Mouse (Mus musculus): ENCODE data around the gene Fam234b.

DNA sequence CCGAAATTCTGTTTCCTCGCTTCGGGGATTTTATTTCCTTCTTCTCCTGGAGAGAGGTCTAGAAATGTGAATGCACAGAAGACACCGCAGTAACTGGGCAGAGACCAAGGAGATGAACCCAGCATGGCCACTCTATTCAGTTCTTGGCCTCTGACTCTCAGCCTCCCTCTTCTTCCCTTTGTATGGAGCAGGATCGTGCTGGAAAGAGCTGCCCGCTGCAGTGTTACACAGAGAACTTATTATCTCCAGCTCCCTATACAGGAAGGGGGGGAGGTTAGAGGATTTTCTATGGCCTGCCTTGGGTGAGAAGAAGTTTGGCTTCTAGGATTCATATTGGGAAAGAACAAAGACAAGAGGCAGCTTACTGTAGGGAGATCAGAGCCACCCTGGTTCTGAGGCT, 7.7 kb upstream of the Fam234b start:
- TF ChIP-seq MYOD1 (IDR thresholded peaks at IDR 0.05; ENCODE audit: control insufficient read depth, insufficient read length, low read depth), result no peak
- no peak for TF ChIP-seq CTCF (IDR thresholded peaks at IDR 0.05; ENCODE audit: control insufficient read depth, insufficient read depth, insufficient read length)
